In genomic region chr19:21943407-21943806, GRCm38 (mm10) we compare ENCODE assay signal across 8 mouse cellular contexts.
DNase-seq lines count a peak whose midpoint lies in the region; ATAC-seq and TF ChIP-seq lines count a peak whose summit lies in the region.

No protein-coding gene starts in this region.

- no peaks in the 10 kb centered on the region for H3K36me3 ChIP-seq in neural tube, embryonic 11.5 days (ENCODE audit: control insufficient read depth, insufficient read depth, low read length)
- no peaks in the 10 kb centered on the region for H3K36me3 ChIP-seq in heart, postnatal 0 days (replicated peaks; ENCODE audit: control insufficient read depth, insufficient read depth, low read length)
- H3K36me3 ChIP-seq in macrophage (ENCODE audit: inconsistent target), result no peaks in the 10 kb centered on the region
- H3K36me3 ChIP-seq in forebrain, embryonic 14.5 days (ENCODE audit: control insufficient read depth, insufficient read depth, low read length), result no peaks in the 10 kb centered on the region

- H3K79me2 ChIP-seq in macrophage (ENCODE audit: inconsistent target), result no peaks in the 10 kb centered on the region

- peak; percentile 10 for DNase-seq in neural tube, embryonic 11.5 days (ENCODE audit: low spot score)
- no peak for DNase-seq in neural tube, embryonic 10.5 days (ENCODE audit: extremely low spot score, low spot score)
- DNase-seq in adrenal gland, postnatal 14 days, result peak; percentile 57
- DNase-seq in heart, postnatal 0 days (ENCODE audit: low spot score), result no peak
- no peak for DNase-seq in layer of hippocampus, adult 11-12 months (ENCODE audit: low spot score)
- no peak for DNase-seq in forebrain, embryonic 14.5 days (ENCODE audit: low spot score)
- DNase-seq in urinary bladder, postnatal 14 days (ENCODE audit: low spot score), result no peak

- no peak overlapping the region for H3K4me3 ChIP-seq in neural tube, embryonic 11.5 days (ENCODE audit: low read depth, low read length)
- no peak overlapping the region for H3K4me3 ChIP-seq in heart, postnatal 0 days (ENCODE audit: low read depth, low read length)
- H3K4me3 ChIP-seq in macrophage (ENCODE audit: inconsistent target), result no peak overlapping the region
- no peak overlapping the region for H3K4me3 ChIP-seq in forebrain, embryonic 14.5 days (ENCODE audit: low read depth, low read length)

- ATAC-seq in neural tube, embryonic 11.5 days (ENCODE audit: insufficient read depth, low FRiP score, low TSS enrichment), result no peak
- ATAC-seq in heart, postnatal 0 days (ENCODE audit: insufficient read depth, low read depth), result 0 out of 2 replicates have a peak, but pooled peaks have one; percentile 45
- ATAC-seq in forebrain, embryonic 14.5 days, result no peak

- no peaks in the 10 kb centered on the region for H3K4me1 ChIP-seq in neural tube, embryonic 11.5 days (ENCODE audit: control insufficient read depth, insufficient read depth, low read length)
- no peaks in the 10 kb centered on the region; the same call in 1 of the 2 replicates for H3K4me1 ChIP-seq in heart, postnatal 0 days (ENCODE audit: control insufficient read depth, insufficient read depth)
- no peaks in the 10 kb centered on the region for H3K4me1 ChIP-seq in forebrain, embryonic 14.5 days (ENCODE audit: control insufficient read depth, insufficient read depth, low read length)

- no peak overlapping the region for H3K4me2 ChIP-seq in neural tube, embryonic 11.5 days (ENCODE audit: low read depth)
- H3K4me2 ChIP-seq in heart, postnatal 0 days (ENCODE audit: low read depth, low read length), result no peak overlapping the region
- no peak overlapping the region for H3K4me2 ChIP-seq in forebrain, embryonic 14.5 days (ENCODE audit: low read length)

- no peak for TF ChIP-seq EP300 in heart, postnatal 0 days (IDR thresholded peaks at IDR 0.05; ENCODE audit: low read depth)

- H3K9me3 ChIP-seq in neural tube, embryonic 11.5 days (ENCODE audit: control insufficient read depth, low read length), result no peaks in the 10 kb centered on the region
- no peaks in the 10 kb centered on the region for H3K9me3 ChIP-seq in heart, postnatal 0 days (replicated peaks; ENCODE audit: control insufficient read depth, low read length)
- H3K9me3 ChIP-seq in forebrain, embryonic 14.5 days (replicated peaks; ENCODE audit: control insufficient read depth, low read length), result no peaks in the 10 kb centered on the region

- WGBS in neural tube, embryonic 11.5 days, result 64% methylated on average over 4 of the region's 4 CpGs
- 27% methylated on average over 4 of the region's 4 CpGs for WGBS in heart, postnatal 0 days
- WGBS in macrophage (ENCODE audit: missing documents), result 41% methylated on average over 4 of the region's 4 CpGs
- WGBS in forebrain, embryonic 14.5 days, result 54% methylated on average over 4 of the region's 4 CpGs

- H3K27ac ChIP-seq in neural tube, embryonic 11.5 days (ENCODE audit: low read depth, low read length), result no peak overlapping the region
- 0 out of 2 replicates have a peak overlapping the region, but pooled peaks have one; percentile 86 for H3K27ac ChIP-seq in heart, postnatal 0 days (ENCODE audit: low read depth)
- peak overlapping the region; percentile 71; the same call in 1 of the 2 replicates for H3K27ac ChIP-seq in macrophage
- H3K27ac ChIP-seq in forebrain, embryonic 14.5 days (ENCODE audit: low read depth, low read length), result no peak overlapping the region

- H3K27me3 ChIP-seq in neural tube, embryonic 11.5 days (ENCODE audit: control insufficient read depth, insufficient read depth, low read length), result no peaks in the 10 kb centered on the region
- no peaks in the 10 kb centered on the region for H3K27me3 ChIP-seq in heart, postnatal 0 days (ENCODE audit: control insufficient read depth, insufficient read depth, low read length)
- H3K27me3 ChIP-seq in forebrain, embryonic 14.5 days (replicated peaks; ENCODE audit: control insufficient read depth, insufficient read depth, low read length), result no peaks in the 10 kb centered on the region

- peak; percentile 59 for TF ChIP-seq CTCF in heart, postnatal 0 days (IDR thresholded peaks at IDR 0.05; ENCODE audit: low read depth)

- H3K9ac ChIP-seq in neural tube, embryonic 11.5 days (ENCODE audit: low read length), result no peak overlapping the region
- H3K9ac ChIP-seq in heart, postnatal 0 days (replicated peaks; ENCODE audit: low read depth, low read length), result no peak overlapping the region
- no peak overlapping the region for H3K9ac ChIP-seq in forebrain, embryonic 14.5 days (ENCODE audit: low read length)

Comparison
In these comparisons a context has a peak if more than half of its experiments do, and no peak if none do; other contexts are left out.
1. DNase-seq: peak in neural tube, embryonic 11.5 days (single experiment) and adrenal gland, postnatal 14 days (single experiment); none in neural tube, embryonic 10.5 days (single experiment), heart, postnatal 0 days (single experiment), layer of hippocampus, adult 11-12 months (single experiment), forebrain, embryonic 14.5 days (single experiment) and urinary bladder, postnatal 14 days (single experiment).
2. H3K27ac ChIP-seq: peak in heart, postnatal 0 days (single experiment) and macrophage (single experiment); none in neural tube, embryonic 11.5 days (single experiment) and forebrain, embryonic 14.5 days (single experiment).